Mouse (Mus musculus) liver, postnatal 0 days (tissue): Measurements from ENCODE around the gene Aggf1. TPM values are rescaled to one million over a fixed set of nuclear protein-coding genes. Genes with fewer than 3 reads are reported as not detected.
A peak's percentile ranks its signal among the peaks of the same experiment; 100 is the strongest.

Source experiments
- ATAC-seq: fragments of 200-750 bp; cut with Nextera tagmentation; 2 replicates; pipeline ENCODE4 v1.8.0; 2017; ENCODE audit warnings: mild to moderate bottlenecking, moderate library complexity
- DNase-seq: peaks from one replicate; pipeline ENCODE4 v3.0.0-alpha.2; 2016
- H3K27ac ChIP-seq: fragments of 300-500 bp; sonication (generic); 2 replicates; pipeline ENCODE4 v1.5.1; 2014; ENCODE audit warnings: antibody characterized with exemption, moderate library complexity, mild to moderate bottlenecking, low read depth
- H3K27me3 ChIP-seq: fragments of 300-500 bp; sonication (generic); 2 replicates; pipeline ENCODE4 v1.6.1; 2014; ENCODE audit warnings: low read length, control low read depth, mixed read lengths; ENCODE audit not compliant: insufficient read depth
- H3K36me3 ChIP-seq: fragments of 300-500 bp; sonication (generic); replicated peaks from 2 replicates; pipeline ENCODE4 v1.6.1; 2014; ENCODE audit warnings: mild to moderate bottlenecking, control low read depth, low read length, moderate library complexity, mixed read lengths; ENCODE audit not compliant: insufficient read depth
- H3K4me1 ChIP-seq: fragments of 300-500 bp; sonication (generic); 2 replicates; pipeline ENCODE4 v1.6.1; 2014; ENCODE audit warnings: antibody characterized with exemption, mild to moderate bottlenecking, control low read depth; ENCODE audit not compliant: insufficient read depth
- H3K4me2 ChIP-seq: fragments of 300-500 bp; sonication (generic); 2 replicates; pipeline ENCODE4 v1.6.1; 2014; ENCODE audit warnings: low read depth, mild to moderate bottlenecking, low read length, moderate library complexity, mixed read lengths
- H3K4me3 ChIP-seq: fragments of 300-500 bp; sonication (generic); 2 replicates; pipeline ENCODE4 v1.5.1; 2014; ENCODE audit warnings: low read depth, low read length
- H3K9ac ChIP-seq: fragments of 300-500 bp; sonication (generic); replicated peaks from 2 replicates; pipeline ENCODE4 v1.6.1; 2014; ENCODE audit warnings: mild to moderate bottlenecking, moderate library complexity
- H3K9me3 ChIP-seq: fragments of 300-500 bp; sonication (generic); 2 replicates; pipeline ENCODE4 v1.6.1; 2016; ENCODE audit warnings: mild to moderate bottlenecking, control low read depth, low read length, mixed read lengths
- CTCF ChIP-seq: sonication (generic); IDR thresholded peaks from 2 replicates; pipeline ENCODE4 v1.5.1; 2016; ENCODE audit warnings: antibody characterized with exemption, low read depth
- EP300 ChIP-seq: IDR thresholded peaks from 2 replicates; pipeline ENCODE4 v1.6.1; 2016; ENCODE audit warnings: antibody characterized with exemption, low read depth, mild to moderate bottlenecking
- WGBS: fragments of 180-500 bp; shearing (Covaris S2); extraction: QIAGEN DNeasy Blood & Tissue Kit; methylation state at CpG from one replicate; pipeline ENCODE4 v1.1.7; 2014; ENCODE audit not compliant: insufficient replicate concordance; 5-methylcytosine and 5-hydroxymethylcytosine counted together
- polyA plus RNA-seq: library from polyadenylated mRNA; unstranded; fragments of >200 nt; fragmentation: Nextera tagmentation; extraction: Ambion mirVana; gene quantifications from 2 replicates; pipeline ENCODE4 v1.2.1, GENCODE M21; 2015

The Aggf1 gene
- polyA plus RNA-seq, 1 experiment from 2014 or later: 11.7 TPM

DNA sequence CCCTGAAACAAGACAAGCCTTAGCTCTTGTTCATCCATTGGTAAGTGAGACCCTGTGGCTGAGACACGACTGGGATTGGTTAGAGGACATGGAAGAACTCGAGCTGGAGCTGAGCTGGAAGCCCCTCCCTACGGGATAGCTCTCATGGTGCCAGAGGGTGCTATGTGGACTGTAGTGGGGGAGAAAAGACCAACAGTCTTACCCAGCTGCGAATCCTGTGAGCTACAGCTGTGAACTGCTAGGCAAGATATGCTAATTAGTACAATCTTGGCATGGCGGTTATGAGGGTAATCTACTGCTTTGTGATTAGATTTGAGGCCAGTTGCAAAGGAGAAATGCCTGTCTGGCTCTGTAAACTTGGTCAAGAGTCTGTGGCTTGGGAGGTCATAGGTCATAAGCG lies 56.0 kb downstream of the Aggf1 start:
- Histone ChIP-seq H3K27me3 (no peaks in the 10 kb centered on the region), H3K36me3 (no peaks in the 10 kb centered on the region), H3K9me3 (no peaks in the 10 kb centered on the region), H3K9ac (no peak overlapping the region), H3K4me1 (no peaks in the 10 kb centered on the region; the same call in 1 of the 2 replicates), H3K4me2 (no peak overlapping the region), H3K4me3 (no peak overlapping the region), H3K27ac (no peak overlapping the region)
- DNase-seq (no peak), ATAC-seq (no peak)
- 52% methylated on average over 6 of the region's 6 CpGs for WGBS
- no peak for TF ChIP-seq CTCF
- no peak for TF ChIP-seq EP300

DNA sequence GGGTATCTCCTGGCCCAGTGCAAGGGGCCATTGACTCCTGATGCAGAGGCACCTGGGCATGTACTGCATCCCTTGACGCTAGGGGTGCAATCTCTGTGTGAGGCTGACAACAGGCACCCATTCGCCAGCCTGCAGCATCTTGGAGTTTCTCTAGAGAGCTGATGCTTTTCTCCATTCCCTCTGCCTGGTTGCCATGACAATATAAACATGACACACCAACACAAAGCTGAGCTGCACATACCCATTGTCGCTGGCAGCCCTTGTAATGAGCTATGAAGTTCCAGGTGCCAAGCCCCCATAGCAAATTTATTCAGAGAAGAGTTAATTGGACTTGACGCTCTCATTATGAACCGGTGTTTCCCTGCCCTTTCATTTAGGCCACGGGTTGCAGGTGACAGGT lies 63.1 kb downstream of the Aggf1 start:
- no peak overlapping the region for H3K4me3 ChIP-seq
- H3K9me3 ChIP-seq: no peaks in the 10 kb centered on the region
- WGBS: 75% methylated on average over 6 of the region's 6 CpGs
- no peaks in the 10 kb centered on the region for H3K27me3 ChIP-seq
- H3K4me2 ChIP-seq: no peak overlapping the region
- no peaks in the 10 kb centered on the region for H3K36me3 ChIP-seq
- no peak overlapping the region for H3K9ac ChIP-seq
- TF ChIP-seq CTCF (no peak), EP300 (no peak)
- ATAC-seq (no peak), DNase-seq (no peak)
- H3K4me1 ChIP-seq: no peaks in the 10 kb centered on the region
- no peak overlapping the region for H3K27ac ChIP-seq

DNA sequence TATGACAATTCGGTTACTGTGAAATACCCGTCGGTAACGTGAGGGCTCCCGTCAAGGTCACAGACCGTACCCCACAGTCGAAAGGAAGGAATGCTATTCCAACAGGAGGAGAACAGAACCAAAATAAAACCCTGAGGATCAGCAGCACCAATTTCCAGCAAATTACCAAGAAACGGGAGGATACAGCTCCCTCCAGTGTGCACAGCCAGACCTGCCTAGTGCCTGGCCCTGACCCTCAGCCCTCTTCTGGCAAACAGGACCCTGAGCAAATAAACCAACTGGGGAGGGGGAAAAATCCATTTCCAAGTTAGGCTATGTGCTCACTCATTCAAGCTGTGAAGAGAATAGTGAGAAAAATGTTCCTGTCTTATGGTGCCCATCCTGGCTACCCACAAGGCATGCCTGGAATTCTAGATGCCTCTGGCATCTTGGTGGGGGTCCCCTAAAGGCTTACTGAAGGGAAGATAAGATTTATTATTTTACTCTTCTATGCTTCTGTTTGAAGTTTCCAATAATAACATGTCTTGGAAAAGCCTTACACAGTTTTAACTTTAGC lies 68.0 kb downstream of the Aggf1 start:
- TF ChIP-seq EP300: no peak
- no peak for TF ChIP-seq CTCF
- no peak for DNase-seq
- H3K4me3 ChIP-seq: no peak overlapping the region
- no peaks in the 10 kb centered on the region for H3K27me3 ChIP-seq
- no peaks in the 10 kb centered on the region for H3K4me1 ChIP-seq
- peak overlapping the region; percentile 48 for H3K4me2 ChIP-seq
- H3K9ac ChIP-seq: no peak overlapping the region; the same call in 1 of the 2 replicates
- ATAC-seq: no peak
- no peaks in the 10 kb centered on the region for H3K9me3 ChIP-seq
- no peak overlapping the region for H3K27ac ChIP-seq
- WGBS: 53% methylated on average over 8 of the region's 8 CpGs
- no peaks in the 10 kb centered on the region for H3K36me3 ChIP-seq

DNA sequence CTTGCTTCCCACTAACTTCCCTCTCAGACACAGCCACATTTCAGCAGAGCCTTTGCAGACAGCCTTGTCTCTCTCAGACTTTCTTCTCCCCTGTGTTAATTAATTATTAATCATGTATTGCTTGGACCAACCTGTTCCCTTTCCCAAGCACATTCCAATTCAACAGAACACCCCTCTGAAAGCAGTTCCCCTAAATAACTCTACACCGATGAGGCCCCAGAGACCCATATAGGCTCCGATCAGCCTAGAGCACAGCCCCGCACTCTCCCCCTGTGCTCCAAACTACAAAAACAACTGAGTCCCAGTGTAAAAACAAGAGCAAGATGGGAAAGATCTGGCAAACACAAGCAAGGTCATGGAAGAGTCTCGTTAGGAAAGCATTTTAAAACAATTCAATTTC lies 68.6 kb downstream of the Aggf1 start:
- no peak for DNase-seq
- H3K36me3 ChIP-seq: no peaks in the 10 kb centered on the region
- TF ChIP-seq CTCF (no peak), EP300 (no peak)
- H3K4me1 ChIP-seq: no peaks in the 10 kb centered on the region
- no peaks in the 10 kb centered on the region for H3K9me3 ChIP-seq
- no peak overlapping the region for H3K4me3 ChIP-seq
- H3K27ac ChIP-seq: no peak overlapping the region
- no peak for ATAC-seq
- H3K9ac ChIP-seq: no peak overlapping the region
- no peaks in the 10 kb centered on the region for H3K27me3 ChIP-seq
- peak overlapping the region; percentile 48 for H3K4me2 ChIP-seq
- 61% methylated on average over 4 of the region's 4 CpGs for WGBS

Other genes starting within 250 kb of the Aggf1 start
- 0.63 and 0.75 TPM in 2 replicates for gene Pde8b, start 125.0 kb downstream of the Aggf1 start, polyA plus RNA-seq
- gene Zbed3, start 51.7 kb downstream of the Aggf1 start, polyA plus RNA-seq: 5.7 and 6.7 TPM in 2 replicates
- gene Crhbp, start 69.6 kb upstream of the Aggf1 start, polyA plus RNA-seq: 0.11 and 0.18 TPM in 2 replicates
- gene S100z, start 103.4 kb upstream of the Aggf1 start, polyA plus RNA-seq: not detected in 2 replicates
- gene F2rl1, start 149.9 kb upstream of the Aggf1 start, polyA plus RNA-seq: 0.20 and 0.31 TPM in 2 replicates
- gene F2r, start 243.1 kb upstream of the Aggf1 start, polyA plus RNA-seq: 25.5 and 28.6 TPM in 2 replicates